Mouse (Mus musculus) lung, postnatal 0 days (tissue): ENCODE measurements around the gene 1700015F17Rik.

Experiments
- CTCF ChIP-seq: IDR thresholded peaks from 2 replicates; pipeline ENCODE4 v1.5.1; 2016; ENCODE audit warnings: antibody characterized with exemption, mild to moderate bottlenecking
- EP300 ChIP-seq: IDR thresholded peaks from 2 replicates; pipeline ENCODE4 v1.6.1; 2016; ENCODE audit warnings: antibody characterized with exemption, mild to moderate bottlenecking, control low read depth

GRCm38 (mm10) chr5:5476133-5476532 lies 2.8 kb downstream of the 1700015F17Rik start:
- no peak for TF ChIP-seq CTCF
- TF ChIP-seq EP300: no peak
